Mouse (Mus musculus) E14TG2a.4 (cell line): ENCODE results near the gene Gm49366.
"Not testable (repeated sequence)": the region's sequence is repeated elsewhere in the genome, so short reads cannot be mapped to it uniquely, and the experiment has no call there.

ENCODE experiments used
- H3K27me3 ChIP-seq: 2 replicates; pipeline ENCODE4 v1.6.1; 2014; ENCODE audit warnings: low read length, control low read depth; ENCODE audit not compliant: insufficient read depth
- H3K36me3 ChIP-seq: 2 replicates; pipeline ENCODE4 v1.6.1; 2014; ENCODE audit warnings: low read length, control low read depth; ENCODE audit not compliant: insufficient read depth
- H3K4me1 ChIP-seq: replicated peaks from 2 replicates; pipeline ENCODE4 v1.6.1; 2014; ENCODE audit warnings: low read depth, low read length, control low read depth
- H3K4me3 ChIP-seq: replicated peaks from 2 replicates; pipeline ENCODE4 v1.5.1; 2014; ENCODE audit warnings: mild to moderate bottlenecking, low read length
- H3K9me3 ChIP-seq: 2 replicates; pipeline ENCODE4 v1.6.1; 2014; ENCODE audit warnings: low read length, control low read depth
- CTCF ChIP-seq: conservative IDR thresholded peaks from 2 replicates; pipeline ENCODE4 v1.5.1; 2014; ENCODE audit warnings: low read length
- NANOG ChIP-seq: IDR thresholded peaks from 2 replicates; pipeline ENCODE4 v1.6.1; 2014; ENCODE audit warnings: borderline replicate concordance, low read length, mixed read lengths
- POU5F1 ChIP-seq: IDR thresholded peaks from 2 replicates; pipeline ENCODE4 v1.6.1; 2014; ENCODE audit warnings: low read length, borderline replicate concordance

The Gm49366 gene

GRCm38 (mm10) chr12:84010201-84010600 is 28.5 kb upstream of the Gm49366 start:
- H3K4me1 ChIP-seq = peaks cover 18% of the 10 kb centered on the region
- no peak for TF ChIP-seq NANOG
- TF ChIP-seq POU5F1 = no peak
- TF ChIP-seq CTCF = no peak
- H3K27me3 ChIP-seq = peaks cover 27% of the 10 kb centered on the region
- H3K36me3 ChIP-seq = 0 out of 2 replicates have a peak, but pooled peaks cover 3% of the 10 kb centered on the region
- peak overlapping the region; percentile 74 for H3K4me3 ChIP-seq
- H3K9me3 ChIP-seq = peaks cover 14% of the 10 kb centered on the region

GRCm38 (mm10) chr12:84011251-84012040 is 27.3 kb upstream of the Gm49366 start:
- TF ChIP-seq CTCF (no peak), NANOG (no peak), POU5F1 (no peak)
- H3K4me3 ChIP-seq = no peak overlapping the region
- H3K9me3 ChIP-seq = peaks cover 14% of the 10 kb centered on the region
- peaks cover 27% of the 10 kb centered on the region for H3K27me3 ChIP-seq
- H3K36me3 ChIP-seq = 0 out of 2 replicates have a peak, but pooled peaks cover 3% of the 10 kb centered on the region
- H3K4me1 ChIP-seq = peaks cover 26% of the 10 kb centered on the region

- Histone ChIP-seq H3K9me3 (peaks cover 5% of the 10 kb centered on the region), H3K4me3 (no peak overlapping the region), H3K4me1 (peaks cover 28% of the 10 kb centered on the region), H3K36me3 (0 out of 2 replicates have a peak, but pooled peaks cover 3% of the 10 kb centered on the region), H3K27me3 (peaks cover 24% of the 10 kb centered on the region)
- TF ChIP-seq NANOG (no peak), CTCF (peak; percentile 27; the same call in 1 of the 2 replicates)
These were observed 25.6 kb upstream of the Gm49366 start for GRCm38 (mm10) chr12:84013130-84013529.

- TF ChIP-seq NANOG (no peak), POU5F1 (no peak)
- H3K4me3 ChIP-seq = no peak overlapping the region
These were observed 25.0 kb upstream of the Gm49366 start for GRCm38 (mm10) chr12:84013701-84014100.

GRCm38 (mm10) chr12:84020528-84020927 is 18.2 kb upstream of the Gm49366 start:
- not testable (repeated sequence) for H3K4me1 ChIP-seq, H3K36me3 ChIP-seq, H3K27me3 ChIP-seq, H3K4me3 ChIP-seq
- peaks cover 55% of the 10 kb centered on the region for H3K9me3 ChIP-seq

More at GRCm38 (mm10) chr12:84013701-84014100, 25.0 kb upstream of the Gm49366 start:
- Histone ChIP-seq H3K9me3 (0 out of 2 replicates have a peak, but pooled peaks cover 3% of the 10 kb centered on the region), H3K27me3 (peaks cover 19% of the 10 kb centered on the region), H3K4me1 (peaks cover 28% of the 10 kb centered on the region), H3K36me3 (0 out of 2 replicates have a peak, but pooled peaks cover 3% of the 10 kb centered on the region)

GRCm38 (mm10) chr12:84022266-84022665 is 16.5 kb upstream of the Gm49366 start:
- not testable (repeated sequence) for H3K4me3 ChIP-seq, H3K27me3 ChIP-seq, H3K4me1 ChIP-seq, H3K36me3 ChIP-seq
- peaks cover 73% of the 10 kb centered on the region for H3K9me3 ChIP-seq

- Histone ChIP-seq H3K4me1 (no peaks in the 10 kb centered on the region), H3K36me3 (no peaks in the 10 kb centered on the region; the same call in 1 of the 2 replicates), H3K27me3 (no peaks in the 10 kb centered on the region; the same call in 1 of the 2 replicates), H3K4me3 (no peak overlapping the region), H3K9me3 (peaks cover 82% of the 10 kb centered on the region)
- no peak for TF ChIP-seq CTCF
- TF ChIP-seq NANOG = no peak
- no peak for TF ChIP-seq POU5F1
These were observed 15.5 kb upstream of the Gm49366 start for GRCm38 (mm10) chr12:84023052-84023745.

- Histone ChIP-seq H3K4me1 (no peaks in the 10 kb centered on the region), H3K4me3 (no peak overlapping the region), H3K9me3 (peaks cover 97% of the 10 kb centered on the region), H3K36me3 (no peaks in the 10 kb centered on the region; the same call in 1 of the 2 replicates), H3K27me3 (no peaks in the 10 kb centered on the region)
- TF ChIP-seq CTCF (no peak), NANOG (no peak), POU5F1 (no peak)
These were observed 12.8 kb upstream of the Gm49366 start for GRCm38 (mm10) chr12:84025888-84026287.

GRCm38 (mm10) chr12:84028328-84028727 is 10.4 kb upstream of the Gm49366 start:
- H3K9me3 ChIP-seq = peaks cover 82% of the 10 kb centered on the region
- not testable (repeated sequence) for H3K36me3 ChIP-seq, H3K27me3 ChIP-seq, H3K4me1 ChIP-seq, H3K4me3 ChIP-seq
